Mouse (Mus musculus): Measurements from ENCODE around the gene Il11ra2.
"Not testable (repeated sequence)": the region's sequence is repeated elsewhere in the genome, so short reads cannot be mapped to it uniquely, and the experiment has no call there.

Il11ra2 gene

DNA sequence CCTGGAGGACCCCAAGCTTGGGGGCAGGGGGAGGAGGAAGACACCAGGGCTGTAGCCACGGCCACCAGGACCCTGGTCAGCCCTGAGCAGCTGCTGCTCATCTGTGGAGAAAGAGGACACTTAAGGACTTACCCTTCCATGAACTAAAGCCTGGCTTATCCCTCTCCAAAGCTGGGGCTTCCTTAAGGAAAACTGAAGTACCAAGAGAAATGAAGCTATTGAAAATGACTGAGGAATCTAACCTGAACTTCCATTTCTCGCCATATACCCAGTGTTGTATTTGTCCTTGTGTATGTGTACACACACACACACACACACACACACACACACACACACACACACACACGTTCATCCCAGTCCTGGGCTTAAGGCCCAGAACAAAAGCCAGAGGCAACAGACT lies at the start of gene Il11ra2:
Gene Il11ra2 (minus strand): TSS at position 101 of the 400 bp plus-strand sequence.
- DNase-seq (ENCODE audit: low spot score in 2 of 2), result not testable (repeated sequence)

- DNase-seq (ENCODE audit: low spot score in 2 of 2), result not testable (repeated sequence)
These were observed 20.5 kb upstream of the Il11ra2 start for GRCm38 (mm10) chr4:42682183-42682524.

DNA sequence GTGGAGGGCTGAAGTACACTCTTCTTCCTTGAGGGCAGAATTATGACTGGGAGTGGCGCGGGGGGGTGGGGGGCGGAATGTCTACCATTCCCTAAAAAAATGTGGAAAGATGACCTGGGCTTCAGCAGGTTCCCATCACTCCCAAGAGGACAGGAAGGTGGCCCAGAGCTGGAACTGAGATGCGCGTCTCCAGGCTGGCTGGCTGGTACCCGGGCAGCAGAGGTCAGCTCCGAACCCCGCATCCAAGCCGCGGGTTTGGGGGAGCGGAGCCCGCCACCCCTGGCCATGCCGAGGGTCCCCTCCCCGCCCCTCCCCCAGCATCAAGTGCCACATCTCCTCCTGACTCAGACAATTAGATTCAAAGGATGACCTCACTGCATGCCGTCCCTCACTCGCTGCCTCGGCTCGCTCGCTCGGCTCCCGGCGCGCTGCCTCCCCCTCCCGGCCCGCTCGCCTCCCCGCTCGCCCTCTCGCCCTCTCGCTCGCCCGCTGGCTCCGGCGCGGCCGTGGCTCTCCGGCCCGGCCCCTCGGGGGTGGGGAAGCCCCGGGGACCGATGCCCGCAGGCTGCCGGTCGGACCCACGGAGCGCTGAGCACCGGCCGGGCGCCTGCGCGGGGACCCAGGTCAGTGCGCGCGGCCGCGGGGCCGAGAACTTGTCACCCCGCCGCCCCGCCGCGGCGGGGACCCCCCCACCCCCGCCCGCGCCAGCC lies 19.9 kb upstream of the Il11ra2 start:
- not testable (repeated sequence) for DNase-seq (ENCODE audit: low spot score in 2 of 2)

GRCm38 (mm10) chr4:42680374-42681356 lies 19.0 kb upstream of the Il11ra2 start:
- DNase-seq (ENCODE audit: low spot score in 2 of 2), result not testable (repeated sequence)

GRCm38 (mm10) chr4:42679365-42679764 lies 17.7 kb upstream of the Il11ra2 start:
- DNase-seq (ENCODE audit: low spot score in 2 of 2), result not testable (repeated sequence)

DNA sequence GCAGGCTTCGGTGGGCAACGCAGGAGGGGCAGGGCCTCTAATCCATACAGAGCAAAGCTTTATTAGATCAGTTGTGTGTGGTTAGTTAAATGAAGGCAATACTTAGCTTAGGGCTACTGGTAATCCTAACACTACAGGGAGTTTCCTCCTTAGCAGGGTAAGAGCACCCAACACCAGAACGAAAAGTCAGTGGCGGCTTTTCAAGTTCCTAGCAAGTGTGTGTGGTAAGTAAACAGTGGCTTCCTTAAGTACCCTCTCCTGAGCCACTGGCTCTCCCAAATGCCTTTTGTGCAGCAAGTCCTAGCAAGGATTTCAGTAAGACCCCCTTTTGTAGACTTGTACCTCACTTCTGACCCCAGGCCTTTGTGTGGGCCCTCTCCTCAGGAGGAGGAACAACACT lies 13.7 kb upstream of the Il11ra2 start:
- not testable (repeated sequence) for DNase-seq (ENCODE audit: low spot score in 2 of 2)

DNA sequence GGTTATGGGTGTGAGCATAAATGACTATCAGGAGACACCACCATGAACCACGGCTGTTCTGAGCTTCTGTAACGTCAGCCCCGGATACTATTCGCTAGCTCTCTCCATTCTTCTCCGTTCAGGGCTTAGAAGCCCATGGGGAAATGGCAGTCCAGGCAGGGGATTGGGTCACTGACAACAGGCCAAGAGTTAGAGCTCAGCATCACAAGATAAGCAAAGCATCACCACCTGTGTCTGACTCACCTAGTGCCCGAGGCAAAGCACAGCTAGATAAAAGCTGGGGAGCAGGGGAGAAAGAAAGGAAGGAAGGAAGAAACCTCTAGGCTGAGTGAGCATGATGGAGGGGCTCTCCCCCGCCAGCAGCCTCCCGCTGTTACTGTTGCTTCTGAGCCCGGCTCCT lies 6.7 kb downstream of the Il11ra2 start, which contains the start of gene Ccl27b:
Gene Ccl27b (plus strand): TSS at position 301 of the 400 bp plus-strand sequence.
- DNase-seq (ENCODE audit: low spot score in 2 of 2), result not testable (repeated sequence)

DNA sequence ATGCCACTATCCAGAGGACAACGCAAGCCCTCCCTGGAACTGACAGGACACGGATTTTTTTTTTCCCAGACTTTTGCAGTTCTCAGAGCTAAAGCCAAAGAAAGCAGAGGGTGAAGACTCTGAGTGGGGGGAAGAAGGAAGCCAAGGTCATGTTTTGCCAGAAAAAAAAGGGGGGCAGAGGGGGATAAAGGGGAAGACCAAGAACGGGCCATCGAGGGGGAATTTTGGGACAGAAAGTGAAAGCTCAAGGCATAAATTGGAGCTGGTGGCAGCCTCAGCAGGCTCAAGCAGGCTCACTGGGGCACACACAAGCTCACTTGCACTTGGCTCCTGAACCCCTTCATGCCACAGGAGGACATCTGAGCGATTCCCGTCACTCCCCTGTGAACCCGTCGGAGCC lies 32.3 kb downstream of the Il11ra2 start, which contains the start of gene Gm2564:
Gene Gm2564 (plus strand): TSS at position 301 of the 400 bp plus-strand sequence.
- DNase-seq (ENCODE audit: low spot score in 2 of 2), result not testable (repeated sequence)

GRCm38 (mm10) chr4:42611895-42612294 lies 49.8 kb downstream of the Il11ra2 start, which contains the start of gene Gm10591:
Gene Gm10591 (plus strand): TSS chr4:42612195.
- DNase-seq (ENCODE audit: low spot score in 2 of 2), result not testable (repeated sequence)

Data from spleen, postnatal 36 days (tissue).